In genomic region chr1:92473165-92474041, GRCm38 (mm10) we compare ENCODE assay signal across 8 mouse cellular contexts. TPM values are rescaled to one million over a fixed set of nuclear protein-coding genes. Genes with fewer than 3 reads are reported as not detected.
A peak's percentile ranks its signal among the peaks of the same experiment; 100 is the strongest.
DNase-seq lines count a peak whose midpoint lies in the region; ATAC-seq lines count a peak whose summit lies in the region.

TSS of gene Ndufa10 (minus strand) at chr1:92473860.

- H3K4me3 ChIP-seq in hindbrain, embryonic 15.5 days: peak within 1 kb of the TSS; percentile 78

- H3K4me1 ChIP-seq in hindbrain, embryonic 15.5 days (replicated peaks): peaks cover 22% of the 10 kb centered on the region

- H3K36me3 ChIP-seq in hindbrain, embryonic 15.5 days: peaks cover 24% of the 10 kb centered on the region

- peak; percentile 92 for DNase-seq in T-cell, adult 2 months (ENCODE audit: low spot score)
- peak; percentile 92 to 98 for DNase-seq in cerebellum, postnatal 36 days
- DNase-seq in frontal cortex, postnatal 36 days (ENCODE audit: low spot score in 2 of 2): peak; percentile 93 to 94
- peak; percentile 80 for DNase-seq in left cerebral cortex, adult 11 months (ENCODE audit: low spot score)
- DNase-seq in lung, postnatal 4 days: peak; percentile 93 to 96
- peak; percentile 94 for DNase-seq in retina, postnatal 7 days (ENCODE audit: low read depth, low spot score)
- peak; percentile 91 for DNase-seq in urinary bladder, adult 2 months (ENCODE audit: low spot score)

- no peaks in the 10 kb centered on the region for H3K9me3 ChIP-seq in hindbrain, embryonic 15.5 days

- peak within 1 kb of the TSS; percentile 98 for H3K9ac ChIP-seq in hindbrain, embryonic 15.5 days

- peak within 1 kb of the TSS; percentile 79 for H3K27ac ChIP-seq in hindbrain, embryonic 15.5 days (replicated peaks)

- peak within 1 kb of the TSS; percentile 100 for H3K4me2 ChIP-seq in hindbrain, embryonic 15.5 days

- H3K27me3 ChIP-seq in hindbrain, embryonic 15.5 days: peaks cover 3% of the 10 kb centered on the region; the same call in 1 of the 2 replicates

- WGBS in hindbrain, embryonic 15.5 days: under 1% methylated on average over 67 of the region's 67 CpGs

- ATAC-seq in hindbrain, embryonic 15.5 days (ENCODE audit: low FRiP score, low read depth): peak; percentile 92

RNA-seq across cellular contexts. Expression of gene Ndufa10, which starts in this region (rescaled TPM):
- 314 and 315 TPM in 2 replicates for polyA plus RNA-seq in hindbrain, embryonic 15.5 days (2015; fragmentation: Nextera tagmentation; extraction: Ambion mirVana)
- polyA plus RNA-seq in urinary bladder, adult 2 months (2012; rRNA removed): 94.5 and 96.3 TPM in 2 replicates

Comparison
In these comparisons a context has a peak if more than half of its experiments do, and no peak if none do; other contexts are left out.
1. Peak in every context shown above with its lines: DNase-seq, ATAC-seq, H3K4me3 ChIP-seq and H3K27ac ChIP-seq.